Mouse (Mus musculus) v-Abl transformed pro-B cells (cell line): Measurements from ENCODE around the gene Zfp281.

Experiments used
- in situ Hi-C, 2 experiments: fragments of 400-800 bp; cut with MboI; formaldehyde crosslinking; loops; one replicate each; pipeline ENCODE4 v1.15.1; 2025; ENCODE audit not compliant: unreplicated experiment in 2 of 2

Gene Zfp281

DNA sequence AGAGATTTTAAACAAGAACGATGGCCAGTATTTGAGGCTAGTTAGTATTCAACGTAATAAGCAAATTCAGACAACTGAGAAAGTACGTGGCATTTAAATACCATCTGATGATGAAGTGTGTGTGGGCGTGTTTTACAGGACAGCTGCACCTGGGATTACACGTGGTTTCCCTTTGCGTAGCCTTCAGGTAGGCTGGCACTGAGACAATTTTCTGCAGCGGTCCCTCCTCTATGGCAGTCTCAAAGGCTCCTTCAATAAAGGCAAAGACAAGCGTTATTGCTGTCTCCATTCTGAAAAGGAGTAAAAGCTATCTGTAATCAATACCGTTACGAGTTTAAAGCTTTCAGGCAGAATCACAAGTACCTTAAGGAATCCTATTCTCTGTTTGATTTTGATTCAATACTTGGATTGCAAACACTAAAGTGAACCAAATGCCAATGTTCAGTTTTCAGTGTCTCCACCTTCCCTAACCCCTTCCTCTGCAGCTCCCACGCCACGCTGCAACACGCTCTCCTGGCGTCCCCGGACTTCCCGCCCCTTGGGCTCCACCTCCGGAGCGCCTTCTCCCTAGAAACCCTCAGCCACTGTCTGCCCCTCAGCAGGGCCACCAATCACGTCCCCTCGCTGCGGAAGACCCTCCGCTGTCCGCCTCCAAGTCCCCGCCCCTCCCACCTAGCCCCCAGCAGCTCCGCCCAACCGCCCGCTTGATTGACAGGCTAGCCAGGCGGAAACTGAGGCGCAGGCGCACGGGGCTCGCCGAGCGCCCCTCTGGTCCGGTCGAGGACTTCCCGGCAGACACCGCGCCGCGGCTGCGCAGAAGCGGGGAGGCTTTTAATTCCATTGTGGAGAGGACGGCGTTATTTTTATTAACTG is at the start of gene Zfp281:
Gene Zfp281 (plus strand): TSS at position 756 of the 873 bp plus-strand sequence.
- in situ Hi-C loops, result loop anchor here (5.0 to 10.0 kb wide), 3 partner anchors 60 to 100 kb away; no protein-coding TSS in a partner anchor

DNA sequence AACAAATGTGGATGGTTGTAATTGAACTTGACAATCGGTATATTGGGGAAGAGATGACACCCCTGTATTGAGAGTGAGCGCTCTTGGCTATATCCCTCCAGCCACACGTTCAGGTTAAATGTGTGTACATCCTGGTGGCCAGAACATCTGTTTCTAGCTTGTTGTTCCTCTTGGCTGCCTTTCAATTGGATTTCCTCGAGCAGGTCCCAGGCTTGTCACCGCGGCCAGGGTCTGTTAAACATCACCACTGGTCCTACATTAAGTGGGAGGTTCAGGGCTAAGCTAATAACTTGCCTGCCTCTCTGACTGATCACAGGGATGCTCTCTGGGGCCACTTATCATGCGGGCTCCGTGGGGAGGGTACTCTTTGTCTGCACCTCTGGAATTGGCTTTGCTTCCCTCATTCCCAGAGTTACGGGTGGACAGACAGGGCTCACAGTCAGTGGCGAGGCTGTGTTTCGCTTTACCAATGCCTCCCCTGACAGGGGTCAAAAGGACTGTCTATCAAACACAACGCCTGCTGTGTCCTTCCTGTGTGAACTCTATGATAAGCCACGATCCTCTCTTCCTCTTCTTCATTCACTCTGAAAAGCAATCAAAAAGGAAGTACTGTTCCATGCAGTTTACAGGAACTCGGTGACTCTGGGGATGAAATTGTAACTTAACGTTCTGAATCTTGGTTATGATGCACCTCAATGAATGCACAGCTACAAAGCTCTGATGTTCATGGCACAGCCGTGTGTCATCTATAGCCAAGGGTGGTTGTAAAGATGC is 46.6 kb upstream of the Zfp281 start:
- in situ Hi-C loops, result no loop called here

DNA sequence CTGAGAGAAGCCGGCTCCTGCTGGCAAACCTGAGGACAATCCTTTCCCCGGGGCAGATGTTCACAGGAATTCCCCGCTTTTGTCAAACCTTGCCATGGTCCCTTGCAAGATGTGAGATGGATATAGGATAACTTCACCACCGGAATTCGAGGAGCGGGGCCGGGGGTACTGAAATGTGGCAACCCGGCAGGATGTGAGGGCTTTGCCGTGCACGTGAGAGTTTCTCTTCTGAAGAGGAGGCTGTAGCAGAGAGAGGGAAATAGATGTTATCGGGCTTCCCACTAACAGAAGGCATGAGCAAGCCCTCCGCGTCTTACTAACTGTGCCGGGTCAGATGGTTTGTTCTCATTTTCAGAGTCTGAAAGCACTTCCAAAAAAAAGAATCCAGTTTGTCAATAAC is 45.3 kb upstream of the Zfp281 start:
- in situ Hi-C loops, result no loop called here

DNA sequence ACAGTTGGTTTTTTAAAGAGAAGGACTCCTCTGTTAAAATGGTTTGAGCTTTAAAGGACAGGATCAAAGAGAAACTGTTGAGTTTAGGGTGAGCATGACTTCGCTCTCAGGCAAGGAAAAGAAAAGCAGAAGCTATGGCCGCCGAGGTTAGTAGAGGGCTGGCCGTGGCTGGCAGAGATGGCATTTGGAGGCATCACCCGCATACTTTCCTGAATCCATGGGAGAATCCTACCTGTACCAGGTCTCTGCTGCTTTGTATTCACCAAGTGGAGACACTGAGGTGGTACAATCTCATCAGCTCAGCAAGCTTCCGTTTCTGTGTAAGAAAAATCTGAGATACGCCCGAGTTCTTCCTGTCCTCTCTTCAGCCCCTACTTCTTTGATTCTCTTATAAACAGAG is 44.4 kb upstream of the Zfp281 start:
- in situ Hi-C loops, result no loop called here

DNA sequence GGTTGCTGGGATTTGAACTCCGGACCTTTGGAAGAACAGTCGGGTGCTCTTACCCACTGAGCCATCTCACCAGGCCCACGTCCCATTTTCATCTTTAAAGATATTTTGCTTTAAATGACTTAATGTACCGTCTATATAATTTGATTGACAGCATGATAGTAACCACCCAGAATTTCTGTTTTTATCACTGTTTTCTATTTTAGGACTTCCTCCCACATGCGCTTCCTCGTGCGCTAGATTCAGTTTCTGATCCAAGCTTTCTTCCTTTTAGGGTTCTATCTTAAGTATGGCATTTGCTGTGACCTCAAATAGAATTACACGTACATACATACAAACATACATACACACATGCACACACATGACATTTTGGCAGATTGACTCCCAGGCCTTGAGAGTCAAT is 42.9 kb upstream of the Zfp281 start:
- in situ Hi-C loops, result no loop called here

DNA sequence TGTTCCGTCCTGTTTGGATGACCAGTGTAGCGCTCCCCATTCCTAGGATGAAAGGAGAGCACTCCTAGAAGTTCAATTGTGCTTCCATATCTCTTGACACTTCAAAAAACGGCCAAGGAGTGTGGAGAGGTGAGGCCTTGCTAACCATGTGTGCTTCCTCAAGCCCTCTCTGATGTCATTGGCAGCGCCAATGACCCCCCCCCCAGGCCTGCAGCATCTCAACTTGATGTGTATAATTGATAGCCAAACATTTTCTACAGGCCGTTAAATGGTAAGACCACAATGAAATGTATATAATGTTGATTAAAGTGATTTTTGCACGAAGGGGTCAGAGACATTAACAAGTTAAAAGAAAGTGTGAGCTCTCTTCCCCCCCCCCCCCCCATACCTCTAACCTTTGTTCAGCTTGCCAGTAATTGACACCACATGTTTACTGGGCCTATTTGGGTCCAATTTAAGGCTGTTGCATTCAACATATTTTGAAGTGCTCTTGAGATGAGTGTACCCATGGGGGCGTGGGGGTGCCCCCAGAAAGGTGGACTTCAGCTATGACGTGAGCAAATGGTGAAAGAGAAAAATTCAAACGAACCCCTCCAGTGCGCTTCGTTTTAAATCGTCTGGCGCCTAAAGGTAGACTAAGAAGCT is 36.8 kb upstream of the Zfp281 start:
- in situ Hi-C loops, result no loop called here

DNA sequence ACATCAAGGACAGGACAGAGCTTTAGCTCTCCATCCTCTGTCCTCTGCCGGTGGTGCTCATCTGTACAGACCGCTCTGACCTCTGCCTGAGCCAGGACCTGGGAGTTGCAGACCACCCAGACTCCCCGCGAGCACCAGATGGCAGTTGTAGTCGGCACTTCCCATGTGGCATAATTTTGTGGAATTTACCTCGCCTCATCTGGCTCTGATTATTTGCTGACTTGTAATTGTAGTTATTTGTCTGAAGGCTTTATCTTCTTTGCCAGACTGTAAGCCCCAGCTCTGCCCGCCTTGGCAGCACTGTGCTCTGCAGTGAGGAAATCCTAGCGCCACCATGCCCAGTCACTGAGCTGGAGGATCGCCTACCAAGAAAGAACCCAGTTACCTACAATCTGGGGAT is 35.8 kb upstream of the Zfp281 start:
- in situ Hi-C loops, result no loop called here

DNA sequence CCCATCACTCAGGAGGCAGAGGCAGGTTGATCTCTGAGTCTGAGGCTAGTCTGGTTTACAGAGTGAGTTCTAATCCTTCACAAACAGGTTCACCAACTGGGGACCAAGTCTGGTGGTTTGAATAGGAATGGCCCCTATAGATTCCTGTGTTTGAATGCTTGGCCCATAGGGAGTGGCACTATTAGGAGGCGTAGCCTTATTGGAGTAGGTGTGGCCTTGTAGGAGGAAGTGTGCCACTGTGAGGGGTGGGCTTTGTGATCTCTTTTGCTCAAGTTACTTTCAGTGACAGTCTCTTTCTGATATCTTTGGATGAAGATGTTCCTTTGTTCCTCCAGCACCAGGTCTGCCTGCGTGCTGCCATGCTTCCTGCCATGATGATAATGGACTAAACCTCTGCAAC is 32.0 kb upstream of the Zfp281 start:
- in situ Hi-C loops, result no loop called here

DNA sequence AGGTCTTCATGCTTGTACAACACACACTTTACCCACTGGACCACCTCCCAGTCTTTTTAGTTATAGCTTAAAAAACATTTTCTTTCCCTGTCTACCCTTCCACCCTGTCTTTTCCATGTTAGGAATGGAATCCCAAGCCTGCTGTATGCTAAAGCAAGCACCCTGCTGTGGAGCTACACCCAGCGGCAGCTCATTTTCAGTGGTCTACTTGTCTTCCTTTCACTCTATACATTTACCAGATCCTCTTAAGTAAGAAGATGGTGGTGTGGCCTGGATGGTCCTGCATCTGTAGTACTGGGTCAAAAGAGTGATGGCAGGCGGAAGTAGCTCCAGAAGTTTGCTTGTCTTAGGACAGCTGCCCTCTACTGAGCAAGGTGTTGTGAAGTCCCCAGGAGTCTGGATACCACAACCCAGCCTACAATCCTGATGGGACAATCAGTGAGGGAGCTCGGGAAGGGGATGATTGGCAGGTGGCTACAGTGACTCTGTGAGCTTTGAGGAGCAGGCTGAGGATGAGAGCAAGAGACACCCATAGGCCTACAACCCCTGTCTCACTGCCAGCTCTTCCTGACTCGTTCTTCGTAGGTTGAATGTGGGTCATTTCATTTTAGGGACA is 30.4 kb upstream of the Zfp281 start:
- in situ Hi-C loops, result no loop called here

DNA sequence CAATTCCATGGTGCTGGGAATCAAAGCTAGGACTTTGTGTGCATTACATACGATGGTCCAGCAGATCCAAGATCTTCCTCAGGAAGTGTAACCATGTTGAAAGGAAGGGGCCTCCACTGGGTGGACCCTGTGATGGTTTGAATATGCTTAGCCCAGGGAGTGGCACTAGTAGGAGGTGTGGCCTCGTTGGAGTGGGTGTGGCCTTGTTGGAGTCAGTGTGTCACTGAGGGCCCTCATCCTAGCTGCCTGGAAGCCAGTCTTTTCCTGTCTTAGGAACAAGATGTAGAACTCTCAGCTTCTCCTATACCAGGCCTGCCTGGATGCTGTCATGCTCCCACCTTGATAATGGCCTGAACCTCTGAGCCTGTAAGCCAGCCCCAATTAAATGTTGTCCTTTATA is 27.9 kb upstream of the Zfp281 start:
- in situ Hi-C loops, result no loop called here

DNA sequence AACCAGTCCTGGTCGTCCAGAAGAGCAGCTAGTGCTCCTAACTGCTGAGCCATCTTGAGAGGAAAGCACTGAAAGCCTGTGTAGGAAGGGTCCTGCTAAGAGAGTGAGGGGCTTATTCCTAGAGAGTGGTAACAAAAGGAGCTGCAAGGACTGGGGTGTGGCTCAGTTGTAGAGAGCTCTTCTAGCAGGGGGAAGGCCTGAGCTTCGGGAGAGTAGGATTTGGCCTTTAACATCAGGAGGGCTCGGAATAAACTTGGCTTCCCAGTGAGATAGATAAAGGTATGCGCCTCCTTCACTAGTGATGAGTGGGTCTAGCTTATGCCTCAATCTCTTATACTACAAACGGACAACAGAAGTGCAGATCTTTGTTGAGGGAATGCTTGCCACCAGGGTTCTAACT is 26.4 kb upstream of the Zfp281 start:
- in situ Hi-C loops, result no loop called here

DNA sequence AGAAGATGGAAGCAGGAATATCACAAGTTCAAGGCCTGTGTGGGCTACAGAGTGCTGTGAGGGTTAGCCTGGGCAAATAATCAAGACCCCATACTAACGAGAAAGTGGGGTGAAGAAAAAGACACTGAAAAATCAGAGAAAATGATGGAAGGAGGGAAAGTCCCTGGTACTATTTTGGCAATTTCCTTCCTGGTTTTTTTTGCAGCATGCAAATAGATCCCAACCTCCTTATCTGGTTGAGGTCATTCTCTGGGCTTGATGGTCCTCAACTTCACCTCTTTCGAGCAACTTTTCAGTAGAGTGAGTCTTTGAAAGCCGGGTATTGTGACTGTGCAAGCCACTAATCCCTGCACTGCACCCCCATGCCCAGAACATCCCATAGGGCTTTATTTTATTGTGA is 24.6 kb upstream of the Zfp281 start:
- in situ Hi-C loops, result no loop called here

DNA sequence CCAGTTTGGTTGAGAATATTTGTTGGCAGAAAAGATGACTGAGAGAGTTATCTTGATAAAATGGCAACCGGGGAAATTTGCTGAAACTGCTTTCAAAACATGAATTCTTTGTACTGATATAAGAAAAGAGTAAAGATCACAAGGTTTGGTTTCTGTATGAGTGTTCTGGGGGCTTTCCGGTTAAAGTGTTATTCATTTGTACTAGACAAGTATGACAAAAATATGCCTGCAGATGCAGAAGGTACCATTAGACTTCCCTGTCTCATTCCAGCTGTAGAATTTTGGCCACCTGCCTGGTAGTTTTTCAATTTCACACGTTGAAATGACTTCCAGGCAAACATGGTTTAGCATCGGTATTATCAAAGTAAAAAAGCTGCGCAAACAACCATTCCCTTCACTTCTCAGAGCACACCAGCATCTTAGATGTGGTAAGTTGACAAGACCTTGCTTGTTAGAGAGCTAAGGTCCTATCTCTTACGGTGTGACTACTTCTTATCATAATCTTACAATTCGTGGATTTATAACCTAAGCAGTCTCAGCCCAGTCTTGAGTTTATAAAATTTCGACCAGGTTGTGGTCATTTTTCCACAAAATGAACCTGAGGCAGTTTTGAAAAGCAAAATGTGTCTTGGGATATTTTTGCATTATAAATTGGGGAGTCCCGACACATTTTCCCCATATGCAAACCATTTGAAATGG is 23.9 kb upstream of the Zfp281 start:
- in situ Hi-C loops, result no loop called here

DNA sequence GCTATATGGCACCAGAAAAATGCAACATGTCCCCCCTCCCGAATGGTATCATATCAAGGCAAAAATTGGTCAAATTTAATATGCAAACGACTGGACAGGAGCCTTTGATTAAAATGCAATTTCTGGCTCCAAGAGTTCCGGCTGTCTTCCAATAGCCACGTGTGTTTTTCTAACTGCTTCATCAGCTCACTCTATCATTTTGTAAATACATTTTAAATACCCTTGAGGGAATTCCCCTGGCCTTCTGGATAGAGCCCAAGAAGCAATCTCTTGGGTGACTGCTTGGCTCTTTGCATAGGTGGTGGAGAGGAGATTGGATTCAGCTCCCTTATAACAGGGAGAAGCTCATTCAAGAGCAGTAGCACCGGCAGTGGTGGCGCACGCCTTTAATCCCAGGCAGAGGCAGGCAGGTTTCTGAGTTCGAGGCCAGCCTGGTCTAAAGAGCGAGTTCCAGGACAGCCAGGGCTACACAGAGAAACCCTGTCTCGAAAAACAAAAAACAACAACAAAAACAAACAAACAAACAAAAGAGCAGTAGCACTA is 23.3 kb upstream of the Zfp281 start:
- in situ Hi-C loops, result no loop called here

DNA sequence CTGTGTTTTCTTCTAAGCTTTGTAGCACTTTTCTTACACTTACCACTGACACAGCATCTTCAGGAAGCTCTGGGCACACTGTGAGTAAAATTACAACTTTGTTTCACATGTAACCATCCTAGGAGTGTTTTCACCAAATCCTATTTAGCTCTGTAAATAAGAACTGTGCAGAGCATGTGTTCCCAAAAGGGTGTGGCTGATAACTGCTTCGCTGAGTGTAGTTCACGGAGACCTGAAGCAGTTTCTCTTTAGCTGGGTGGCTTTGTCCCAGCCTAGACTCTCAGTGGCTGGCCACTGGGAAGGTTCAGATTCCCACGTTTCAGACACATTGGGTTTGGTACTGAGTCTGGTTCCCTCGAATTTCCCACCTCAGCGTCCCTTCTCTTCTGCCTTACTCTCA is 22.4 kb upstream of the Zfp281 start:
- in situ Hi-C loops, result no loop called here

DNA sequence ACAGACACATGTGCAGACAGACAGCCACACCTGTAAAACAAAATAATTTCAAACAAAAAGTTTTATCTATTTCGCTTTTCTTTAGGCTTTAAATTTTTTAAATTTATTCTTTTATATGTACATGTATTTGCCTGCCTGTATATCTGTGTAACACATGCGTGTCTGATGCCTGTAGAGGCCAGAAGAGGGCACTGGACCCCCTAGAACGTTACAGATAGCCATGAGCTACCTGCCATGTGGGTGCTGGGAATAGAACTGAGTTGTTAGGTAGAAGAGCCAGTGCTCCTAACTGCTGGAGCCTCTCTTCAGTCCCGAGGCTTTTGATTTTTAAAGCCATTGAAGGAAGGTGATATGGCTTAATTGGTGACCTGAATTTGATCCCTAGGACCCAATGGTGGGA is 20.5 kb upstream of the Zfp281 start:
- in situ Hi-C loops, result no loop called here

DNA sequence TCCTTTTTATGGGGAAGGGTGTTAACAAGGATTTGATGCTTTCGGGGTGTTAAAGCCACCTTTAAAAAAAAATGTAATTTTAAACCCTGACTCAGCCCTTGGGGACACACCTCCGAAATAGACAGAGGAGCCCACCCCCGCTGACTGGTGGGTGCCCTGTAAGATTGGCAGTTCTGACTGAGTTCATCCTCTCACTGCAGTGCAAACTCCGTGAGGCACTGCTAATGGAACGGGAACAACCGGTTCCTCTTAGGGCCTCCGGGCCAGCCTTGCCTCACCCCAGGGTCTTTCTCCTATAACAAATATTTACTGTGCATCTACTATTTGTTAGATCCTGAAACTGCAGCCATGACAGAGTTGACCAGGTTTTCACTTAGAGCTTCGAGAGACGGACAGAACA is 18.9 kb upstream of the Zfp281 start:
- in situ Hi-C loops, result no loop called here

DNA sequence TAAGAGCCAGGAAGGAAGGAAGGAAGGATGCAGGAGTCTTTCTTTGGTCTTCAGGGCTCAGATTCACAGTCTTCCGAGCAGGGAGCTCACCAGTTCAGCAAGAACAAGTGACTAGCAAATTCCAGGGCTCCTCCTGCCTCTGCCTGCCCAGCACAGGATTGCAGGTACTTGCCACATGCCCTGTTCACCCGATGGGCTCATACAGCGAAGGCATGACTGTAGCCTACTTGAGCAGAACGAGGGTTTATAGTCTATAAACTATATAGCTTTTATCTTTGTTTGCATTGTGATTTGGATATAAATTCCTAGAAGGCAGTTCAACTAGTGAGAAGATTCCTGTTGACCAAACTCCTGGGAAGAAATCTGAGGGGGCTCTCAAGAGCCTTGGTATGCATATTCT is 18.4 kb upstream of the Zfp281 start:
- in situ Hi-C loops, result no loop called here

DNA sequence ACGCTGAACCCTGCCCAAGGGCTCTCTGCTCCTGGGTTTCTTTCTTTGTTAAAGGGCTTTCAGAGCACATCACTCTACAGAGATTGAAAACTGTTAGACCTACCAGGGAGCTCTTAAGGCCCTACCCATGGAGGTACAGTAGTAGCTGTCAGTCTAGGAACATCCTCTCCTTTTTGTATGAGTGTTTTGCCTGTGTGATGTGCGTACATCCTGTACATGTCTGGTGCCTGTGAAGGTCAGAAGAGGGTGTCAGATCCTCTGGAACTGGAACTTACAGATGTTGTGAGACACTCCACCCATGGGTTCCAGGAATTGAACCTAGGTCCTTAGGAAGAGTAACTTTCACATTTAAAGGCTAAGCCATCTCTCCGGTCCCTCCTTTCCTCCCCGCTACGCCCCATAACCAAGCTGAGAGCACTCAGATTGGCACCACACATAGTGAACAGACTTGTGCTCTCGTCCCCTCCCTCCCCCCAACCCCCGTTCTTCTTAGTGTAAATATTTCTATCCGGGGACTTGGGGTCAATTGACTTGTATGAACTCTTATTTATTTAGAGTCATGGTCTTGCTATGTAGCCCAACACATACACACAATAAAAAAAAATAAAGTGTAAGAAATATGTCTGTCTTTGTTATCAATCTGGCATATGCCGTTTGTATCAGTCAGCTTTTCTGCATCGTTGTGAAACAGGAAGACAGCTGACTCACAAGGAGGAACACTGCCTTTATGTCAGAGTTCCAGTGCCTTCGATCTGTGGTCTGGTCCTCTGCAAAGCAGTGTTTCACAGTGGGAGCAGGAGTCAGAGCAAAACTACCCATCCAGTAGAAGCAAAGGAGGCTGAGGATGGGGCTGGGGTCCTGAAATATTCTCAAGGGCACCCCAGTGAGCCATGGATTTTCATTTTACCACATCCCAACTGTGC is 16.1 kb upstream of the Zfp281 start:
- in situ Hi-C loops, result no loop called here
